Mouse (Mus musculus) liver, adult 2 months (tissue): ENCODE data around the gene Rnf5. TPM values are rescaled to one million over a fixed set of nuclear protein-coding genes. Genes with fewer than 3 reads are reported as not detected.

Experiments
- DNase-seq: peaks from one replicate; pipeline ENCODE4 v3.0.0-alpha.2; 2011; ENCODE audit warnings: low read depth, low spot score; ENCODE audit errors: extremely low read depth
- H3K27ac ChIP-seq: fragments of 200-500 bp; replicated peaks from 2 replicates; pipeline ENCODE4 v1.5.1; 2012; ENCODE audit warnings: low read depth, mild to moderate bottlenecking, control low read depth, inconsistent platforms, low read length; ENCODE audit not compliant: insufficient read depth
- H3K27me3 ChIP-seq: fragments of 200-500 bp; 2 replicates; pipeline ENCODE4 v1.6.1; 2012; ENCODE audit warnings: mild to moderate bottlenecking, moderate library complexity, low read length, inconsistent platforms; ENCODE audit not compliant: control insufficient read depth, insufficient read depth
- H3K36me3 ChIP-seq: fragments of 200-500 bp; 2 replicates; pipeline ENCODE4 v1.6.1; 2012; ENCODE audit warnings: low read length, inconsistent platforms; ENCODE audit not compliant: control insufficient read depth, insufficient read depth
- H3K4me1 ChIP-seq: fragments of 200-500 bp; 2 replicates; pipeline ENCODE4 v1.6.1; 2011; ENCODE audit warnings: low read length; ENCODE audit not compliant: control insufficient read depth, insufficient read depth
- H3K4me3 ChIP-seq: fragments of 200-500 bp; 2 replicates; pipeline ENCODE4 v1.5.1; 2011; ENCODE audit warnings: low read depth, mild to moderate bottlenecking, control low read depth, low read length, moderate library complexity; ENCODE audit not compliant: insufficient read depth
- H3K79me2 ChIP-seq: fragments of 200-500 bp; 2 replicates; pipeline ENCODE4 v1.6.1; 2012; ENCODE audit warnings: inconsistent platforms, mild to moderate bottlenecking, low read length, moderate library complexity; ENCODE audit not compliant: control insufficient read depth, insufficient read depth
- H3K9ac ChIP-seq: fragments of 200-500 bp; 2 replicates; pipeline ENCODE4 v1.6.1; 2012; ENCODE audit warnings: low read depth, mild to moderate bottlenecking, control low read depth, inconsistent platforms, low read length
- CTCF ChIP-seq: fragments of 200-500 bp; IDR thresholded peaks from 2 replicates; pipeline ENCODE4 v1.5.1; 2011; ENCODE audit warnings: low read depth, low read length, control low read depth
- POLR2A ChIP-seq: fragments of 200-500 bp; IDR thresholded peaks from 2 replicates; pipeline ENCODE4 v1.6.1; 2011; ENCODE audit warnings: low read length, control low read depth; ENCODE audit not compliant: insufficient read depth; ENCODE audit errors: extremely low read depth
- WGBS: fragments of 180-500 bp; shearing (Covaris S2); methylation state at CpG from one replicate; pipeline ENCODE4 v1.1.7; 2018; 5-methylcytosine and 5-hydroxymethylcytosine counted together
- polyA plus RNA-seq: library from polyadenylated mRNA; depleted of rRNA; stranded (reverse); fragments of >200 nt; gene quantifications from 2 replicates; pipeline ENCODE4 v1.2.3, GENCODE M21; 2012
- total RNA-seq: library from RNA; depleted of rRNA; stranded (reverse); fragments of >200 nt; gene quantifications from 2 replicates; pipeline ENCODE4 v1.2.3, GENCODE M21; 2014

The Rnf5 gene
- total and polyA plus RNA-seq, 2 experiments = 23.0 to 155 TPM

GRCm38 (mm10) chr17:34604061-34604508 lies 595 bp upstream of the Rnf5 start, which contains the start of gene Agpat1:
Agpat1 (plus strand) TSS chr17:34604262.
- Histone ChIP-seq H3K9ac (peak within 1 kb of the TSS; percentile 82), H3K27me3 (no peaks in the 10 kb centered on the region), H3K4me3 (peak within 1 kb of the TSS; percentile 95), H3K36me3 (no peaks in the 10 kb centered on the region), H3K79me2 (peaks cover 8% of the 10 kb centered on the region; the same call in 1 of the 2 replicates), H3K4me1 (peaks cover 7% of the 10 kb centered on the region; the same call in 1 of the 2 replicates), H3K27ac (peak within 1 kb of the TSS; percentile 98)
- TF ChIP-seq POLR2A = peak; percentile 43
- TF ChIP-seq CTCF = no peak
- WGBS = under 1% methylated on average over 33 of the region's 35 CpGs
- DNase-seq = no peak

- no peak for TF ChIP-seq POLR2A
- no peak for TF ChIP-seq CTCF
These were observed 1.7 kb downstream of the Rnf5 start for GRCm38 (mm10) chr17:34601796-34602195.

GRCm38 (mm10) chr17:34599891-34600290 lies 3.6 kb downstream of the Rnf5 start:
- Histone ChIP-seq H3K79me2 (peaks cover 4% of the 10 kb centered on the region; the same call in 1 of the 2 replicates), H3K27me3 (no peaks in the 10 kb centered on the region), H3K36me3 (peaks cover 2% of the 10 kb centered on the region; the same call in 1 of the 2 replicates), H3K9ac (no peak overlapping the region), H3K27ac (no peak overlapping the region), H3K4me3 (no peak overlapping the region), H3K4me1 (peaks cover 5% of the 10 kb centered on the region)
- WGBS = 82% methylated on average over 9 of the region's 9 CpGs
- TF ChIP-seq POLR2A (no peak), CTCF (no peak)
- no peak for DNase-seq

More at GRCm38 (mm10) chr17:34601796-34602195, 1.7 kb downstream of the Rnf5 start:
- Histone ChIP-seq H3K79me2 (peaks cover 8% of the 10 kb centered on the region; the same call in 1 of the 2 replicates), H3K36me3 (no peaks in the 10 kb centered on the region), H3K27ac (no peak overlapping the region), H3K27me3 (no peaks in the 10 kb centered on the region), H3K9ac (no peak overlapping the region), H3K4me3 (no peak overlapping the region), H3K4me1 (peaks cover 6% of the 10 kb centered on the region)
- WGBS = 87% methylated on average over 12 of the region's 12 CpGs
- no peak for DNase-seq

GRCm38 (mm10) chr17:34597566-34598095 lies 5.9 kb downstream of the Rnf5 start, which contains the start of gene Ager:
Ager (plus strand) TSS chr17:34597862.
- Histone ChIP-seq H3K79me2 (no peaks in the 10 kb centered on the region), H3K27me3 (no peaks in the 10 kb centered on the region), H3K36me3 (peaks cover 2% of the 10 kb centered on the region; the same call in 1 of the 2 replicates), H3K4me1 (peaks cover 5% of the 10 kb centered on the region), H3K4me3 (no peak within 1 kb of the TSS), H3K9ac (no peak within 1 kb of the TSS), H3K27ac (no peak within 1 kb of the TSS)
- WGBS = 30% methylated on average over 6 of the region's 6 CpGs
- DNase-seq = no peak
- no peak for TF ChIP-seq CTCF
- TF ChIP-seq POLR2A = no peak

- Histone ChIP-seq H3K27me3 (no peaks in the 10 kb centered on the region), H3K79me2 (no peaks in the 10 kb centered on the region), H3K27ac (no peak overlapping the region), H3K4me3 (no peak overlapping the region), H3K9ac (no peak overlapping the region), H3K4me1 (peaks cover 2% of the 10 kb centered on the region), H3K36me3 (peaks cover 2% of the 10 kb centered on the region; the same call in 1 of the 2 replicates)
- no peak for TF ChIP-seq CTCF
- TF ChIP-seq POLR2A = no peak
- WGBS = 69% methylated on average over 8 of the region's 8 CpGs
- DNase-seq = no peak
These were observed 7.4 kb downstream of the Rnf5 start for GRCm38 (mm10) chr17:34596098-34596497.

GRCm38 (mm10) chr17:34593752-34594525 lies 9.6 kb downstream of the Rnf5 start:
- WGBS = 79% methylated on average over 32 of the region's 34 CpGs
- Histone ChIP-seq H3K9ac (peak overlapping the region; percentile 37; the same call in 1 of the 2 replicates), H3K27me3 (no peaks in the 10 kb centered on the region), H3K4me3 (0 out of 2 replicates have a peak overlapping the region, but pooled peaks have one; percentile 3), H3K79me2 (no peaks in the 10 kb centered on the region), H3K27ac (no peak overlapping the region), H3K36me3 (peaks cover 2% of the 10 kb centered on the region; the same call in 1 of the 2 replicates), H3K4me1 (peaks cover 5% of the 10 kb centered on the region)
- DNase-seq = no peak
- TF ChIP-seq POLR2A (no peak), CTCF (no peak)
